9 mouse cellular contexts compared by ENCODE assay signal in the genomic region with DNA sequence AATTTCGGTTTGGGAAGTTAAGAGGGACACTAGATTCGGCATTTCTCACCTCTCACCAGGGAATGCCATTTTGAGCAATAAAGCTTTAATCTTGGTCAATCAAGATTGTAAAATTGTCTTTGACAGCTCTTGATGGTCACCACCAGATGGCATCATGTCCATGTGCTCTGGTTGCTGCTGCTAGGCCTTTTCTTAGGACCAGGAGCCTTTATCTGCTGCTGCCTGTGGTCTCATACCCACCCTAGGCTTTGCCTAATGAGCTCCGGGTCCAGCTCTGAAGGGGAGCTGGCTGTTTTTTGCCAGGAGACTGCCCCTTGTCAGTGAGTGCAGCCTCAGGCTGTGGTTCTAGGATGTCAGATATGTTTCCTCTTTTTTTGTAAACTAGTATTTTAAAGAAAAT. TPM values are rescaled to one million over a fixed set of nuclear protein-coding genes. Genes with fewer than 3 reads are reported as not detected.
DNase-seq lines count a peak whose midpoint lies in the region; ATAC-seq and TF ChIP-seq lines count a peak whose summit lies in the region.
"Had no signal": no experiment of that assay in that cellular context is flagged by ENCODE, and none has a peak within 500 bp of the region (broad histone marks: within the 10 kb centered on the region; RNA-seq: fewer than 3 reads in every experiment).

No protein-coding gene starts in this region.

- DNase-seq in cerebellum, postnatal 10 days, result peak; percentile 68 to 74
- no peak for DNase-seq in cerebellum, adult 11-12 months
- DNase-seq in layer of hippocampus, adult 2 months (ENCODE audit: low spot score in 2 of 2), result no peak
- no peak for DNase-seq in layer of hippocampus, adult 11-12 months (ENCODE audit: low spot score)
- peak; percentile 60 for DNase-seq in embryo, embryonic 11 days
- peak; percentile 83 for DNase-seq in midbrain, postnatal 0 days (ENCODE audit: low spot score)
- DNase-seq in right cerebral cortex, postnatal 4 days, result no peak
- DNase-seq: cerebellum, adult 9-11 months had no signal

- peak; percentile 79 for TF ChIP-seq CTCF in layer of hippocampus, adult 2 months (conservative IDR thresholded peaks at IDR 0.05)
- TF ChIP-seq CTCF in midbrain, postnatal 0 days (IDR thresholded peaks at IDR 0.05), result peak; percentile 85

- H3K27ac ChIP-seq in layer of hippocampus, adult 2 months, result no peak overlapping the region
- no peak overlapping the region for H3K27ac ChIP-seq in midbrain, postnatal 0 days (ENCODE audit: low read depth, low read length)

- no peak for ATAC-seq in midbrain, postnatal 0 days (ENCODE audit: low FRiP score)
- ATAC-seq in activated CD4-positive, CD25-positive, alpha-beta regulatory T cell, adult 4 months, result no peak

- no peak overlapping the region for H3K4me3 ChIP-seq in layer of hippocampus, adult 2 months
- no peak overlapping the region for H3K4me3 ChIP-seq in midbrain, postnatal 0 days (ENCODE audit: low read depth, low read length)

- no peak overlapping the region for H3K4me2 ChIP-seq in midbrain, postnatal 0 days (ENCODE audit: low read depth, low read length, poor library complexity, severe bottlenecking)

- H3K9ac ChIP-seq in midbrain, postnatal 0 days (replicated peaks; ENCODE audit: low read length, poor library complexity, severe bottlenecking), result no peak overlapping the region

- no peaks in the 10 kb centered on the region for H3K36me3 ChIP-seq in midbrain, postnatal 0 days (ENCODE audit: insufficient read depth, low read length)

- H3K27me3 ChIP-seq in midbrain, postnatal 0 days (ENCODE audit: insufficient read depth, low read length), result no peaks in the 10 kb centered on the region

- H3K4me1 ChIP-seq in midbrain, postnatal 0 days (ENCODE audit: insufficient read depth, low read length), result peaks cover 4% of the 10 kb centered on the region; the same call in 1 of the 2 replicates

- no peaks in the 10 kb centered on the region for H3K9me3 ChIP-seq in midbrain, postnatal 0 days (ENCODE audit: low read length)

- WGBS in midbrain, postnatal 0 days, result 29% methylated on average over 3 of the region's 3 CpGs

RNA-seq across cellular contexts. Expression of gene Trank1, which starts 44.8 kb away (rescaled TPM):
- total RNA-seq in layer of hippocampus, adult 2 months (2021), result 100 to 1,000 TPM; 221 to 228 TPM
- total RNA-seq in midbrain, postnatal 0 days (2014; rRNA removed), result 55.7 and 103 TPM in 2 replicates
- polyA plus RNA-seq in midbrain, postnatal 0 days (2015; fragmentation: Nextera tagmentation; extraction: Ambion mirVana), result 17.6 and 21.9 TPM in 2 replicates
- polyA plus RNA-seq in activated CD4-positive, CD25-positive, alpha-beta regulatory T cell, adult 4 months (2017; shearing (Covaris generic)), result under 1 TPM in 1 of 2 experiments, not detected in 1; 0.45 TPM

Comparison
In these comparisons a context has a peak if more than half of its experiments do, and no peak if none do; other contexts are left out.
1. DNase-seq: peak in cerebellum, postnatal 10 days (2 of 2), embryo, embryonic 11 days (single experiment) and midbrain, postnatal 0 days (single experiment); none in cerebellum, adult 11-12 months (single experiment), layer of hippocampus, adult 2 months (0 of 2), layer of hippocampus, adult 11-12 months (single experiment) and right cerebral cortex, postnatal 4 days (single experiment).